Mouse (Mus musculus) lung, postnatal 10 days (tissue): ENCODE data around the gene Olfr1066.
A peak's percentile ranks its signal among the peaks of the same experiment; 100 is the strongest.
"Not testable (repeated sequence)": the region's sequence is repeated elsewhere in the genome, so short reads cannot be mapped to it uniquely, and the experiment has no call there.

ENCODE experiments used
- DNase-seq: peaks from one replicate; pipeline ENCODE4 v3.0.0; 2021

Olfr1066 gene

DNA sequence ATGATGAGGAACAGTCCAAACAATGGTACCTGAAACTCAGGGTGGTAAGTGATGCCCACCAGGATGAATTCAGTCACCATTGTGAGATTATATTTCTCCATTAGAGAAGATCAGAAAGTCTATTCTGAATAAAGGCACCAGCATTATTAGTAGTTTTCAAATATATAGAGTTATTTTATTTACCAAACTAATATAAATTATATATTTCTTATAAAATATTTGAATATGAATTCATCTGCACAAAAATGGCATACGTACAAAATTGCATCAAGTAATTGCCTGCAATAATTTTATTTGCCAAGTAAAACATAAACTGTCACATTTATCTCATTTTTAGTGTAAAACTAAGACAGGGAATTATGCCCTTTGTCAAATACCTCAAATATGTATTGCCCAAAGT, at the start of gene Olfr1066:
TSS of gene Olfr1066 (minus strand) at position 101 of the 400 bp plus-strand sequence.
- DNase-seq: no peak

DNA sequence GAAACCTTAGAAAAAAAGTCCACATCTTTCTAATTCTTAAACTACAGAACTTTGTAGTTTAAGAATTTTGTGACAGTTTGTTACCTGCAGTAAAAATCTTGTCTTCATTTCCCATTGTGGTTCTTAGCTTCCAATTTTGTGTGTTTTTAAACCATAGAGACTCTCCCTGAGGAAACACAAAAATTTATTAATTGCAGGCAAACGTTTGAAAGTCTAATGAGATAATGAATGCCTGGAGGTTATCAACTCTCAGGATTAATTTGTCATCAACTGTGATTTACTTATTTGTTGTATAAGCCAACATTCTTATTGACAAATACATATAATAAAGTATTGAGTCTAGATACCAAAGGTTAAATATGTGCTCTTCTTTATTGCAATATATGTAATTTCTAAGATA, 31.2 kb upstream of the Olfr1066 start, which contains the start of gene Olfr228:
TSS of gene Olfr228 (minus strand) at position 101 of the 400 bp plus-strand sequence.
- DNase-seq: no peak

DNA sequence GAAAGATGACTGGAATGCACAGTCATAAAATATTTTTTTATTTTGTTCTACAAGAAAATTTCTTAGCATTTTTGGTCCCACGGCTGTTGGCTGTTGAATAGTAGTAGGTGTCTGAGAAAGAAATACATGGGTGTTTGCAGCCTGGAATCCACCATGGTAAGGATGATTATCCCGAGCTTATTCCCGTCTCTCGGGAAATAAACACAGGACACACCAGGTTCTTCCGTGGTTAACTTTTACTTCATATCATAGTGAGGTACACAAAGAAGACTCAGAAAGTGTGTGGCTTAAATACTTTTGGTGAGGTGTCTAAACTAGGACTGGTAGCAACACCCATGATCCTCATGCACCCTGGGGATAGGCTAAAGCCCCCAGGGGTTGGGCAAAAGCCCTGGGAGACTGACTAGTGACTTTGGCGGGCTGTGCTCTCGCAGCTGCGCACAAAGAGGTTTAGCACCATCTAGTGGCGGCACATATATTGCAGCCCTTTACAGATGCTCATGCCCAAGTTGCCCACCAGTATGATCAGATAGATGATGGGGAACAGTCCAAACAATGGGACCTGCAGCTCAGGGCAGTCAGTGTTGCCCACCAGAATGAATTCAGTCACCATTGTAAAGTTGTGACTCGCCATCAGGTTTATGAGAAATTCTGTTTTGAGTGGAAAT, 8.5 kb upstream of the Olfr1066 start:
- peak; percentile 33 for DNase-seq

DNA sequence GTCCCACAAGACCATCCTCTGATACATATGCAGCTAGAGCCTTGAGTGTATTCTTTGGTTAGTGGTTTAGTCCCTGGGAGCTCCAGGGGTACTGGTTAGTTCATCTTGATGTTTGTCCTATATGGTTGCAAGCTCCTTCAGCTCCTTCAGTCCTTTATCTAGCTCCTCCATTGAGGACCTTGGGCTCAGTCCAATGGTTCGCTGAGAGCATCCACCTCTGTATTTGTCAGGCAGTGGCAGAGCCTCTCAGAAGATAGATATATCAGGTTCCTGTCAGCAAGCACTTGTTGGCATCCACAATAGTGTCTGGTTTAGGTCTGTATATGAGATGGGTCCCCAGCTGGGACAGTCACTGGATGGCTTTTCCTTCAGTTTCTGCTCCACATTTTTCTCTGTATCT, 4.4 kb upstream of the Olfr1066 start:
- no peak for DNase-seq

DNA sequence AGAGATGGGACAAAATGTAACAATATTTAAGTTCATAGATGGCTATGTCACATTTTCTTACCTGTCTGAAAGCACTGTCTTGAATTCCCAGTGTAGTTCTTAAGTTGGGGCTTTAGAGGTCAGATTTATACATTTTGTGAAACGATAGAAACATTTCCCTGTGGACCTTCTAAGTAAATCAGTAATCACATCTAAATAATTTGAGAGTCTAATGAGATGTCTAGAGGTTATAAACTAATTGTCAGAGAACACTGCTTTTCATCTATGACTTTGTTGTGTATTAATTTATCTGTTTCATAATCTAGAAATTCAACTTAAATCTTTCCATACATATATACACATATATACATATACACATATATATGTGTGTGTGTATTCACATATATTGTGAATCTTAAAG, 5.6 kb downstream of the Olfr1066 start, which contains the start of gene Olfr1065:
TSS of gene Olfr1065 (minus strand) at position 101 of the 400 bp plus-strand sequence.
- DNase-seq: not testable (repeated sequence)

DNA sequence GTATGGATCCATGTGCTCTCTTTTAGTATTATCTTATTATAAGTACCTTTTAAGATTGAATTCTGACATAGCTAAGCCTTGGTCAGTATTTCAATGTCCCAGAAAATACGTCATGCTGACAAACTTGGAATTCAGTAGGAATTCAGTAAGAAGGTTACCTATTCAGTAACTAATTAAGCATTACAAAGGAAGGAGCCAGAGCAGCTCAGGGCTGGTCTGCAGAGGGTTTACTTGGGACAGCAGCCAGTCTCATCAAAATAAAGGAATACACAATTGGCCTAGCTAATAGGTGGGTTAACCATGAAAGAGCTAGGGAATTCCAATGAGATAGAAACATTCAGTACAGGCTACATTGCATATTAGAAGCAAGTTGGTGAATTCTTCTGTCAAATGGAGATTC, 14.0 kb downstream of the Olfr1066 start:
- DNase-seq: not testable (repeated sequence)

DNA sequence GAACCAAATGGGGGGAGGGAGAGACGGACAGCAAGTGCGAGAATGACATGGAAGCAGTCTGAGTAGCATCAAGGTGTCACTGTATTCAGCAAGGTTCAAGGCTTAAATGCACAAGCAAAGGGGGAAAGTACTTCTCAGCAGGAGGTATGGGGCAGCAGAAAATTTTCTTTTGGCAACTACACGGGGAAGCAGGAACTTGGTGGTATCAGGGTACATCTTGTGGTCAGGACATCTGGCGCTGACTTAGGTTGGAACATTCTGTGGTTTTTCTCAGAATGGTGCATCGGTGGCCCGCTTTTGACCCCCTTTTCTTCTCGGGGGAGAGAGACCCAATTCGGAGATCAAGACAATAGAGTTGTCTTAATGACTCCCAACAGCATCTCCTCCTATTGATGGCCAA, 27.6 kb downstream of the Olfr1066 start:
- not testable (repeated sequence) for DNase-seq

DNA sequence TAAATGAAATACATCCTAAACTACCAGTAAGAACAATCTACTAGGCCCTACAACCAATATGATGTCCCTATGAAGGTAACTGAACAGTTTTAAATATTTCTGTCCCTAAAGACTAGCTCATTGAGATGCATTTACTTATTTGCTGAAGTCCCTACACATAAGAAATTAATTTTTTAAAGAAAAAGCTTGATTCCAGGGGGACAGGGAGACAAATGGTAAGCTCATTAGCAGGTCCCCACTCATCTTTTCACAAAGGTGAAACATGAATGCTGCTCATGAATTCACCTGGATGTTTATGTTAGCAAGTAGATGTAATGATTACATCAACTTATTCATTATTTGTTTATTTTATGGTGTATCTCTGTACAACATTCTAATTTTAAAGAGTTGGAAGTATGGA, 29.4 kb downstream of the Olfr1066 start, which contains the start of gene Olfr1062:
TSS of gene Olfr1062 (minus strand) at position 101 of the 400 bp plus-strand sequence.
- not testable (repeated sequence) for DNase-seq

DNA sequence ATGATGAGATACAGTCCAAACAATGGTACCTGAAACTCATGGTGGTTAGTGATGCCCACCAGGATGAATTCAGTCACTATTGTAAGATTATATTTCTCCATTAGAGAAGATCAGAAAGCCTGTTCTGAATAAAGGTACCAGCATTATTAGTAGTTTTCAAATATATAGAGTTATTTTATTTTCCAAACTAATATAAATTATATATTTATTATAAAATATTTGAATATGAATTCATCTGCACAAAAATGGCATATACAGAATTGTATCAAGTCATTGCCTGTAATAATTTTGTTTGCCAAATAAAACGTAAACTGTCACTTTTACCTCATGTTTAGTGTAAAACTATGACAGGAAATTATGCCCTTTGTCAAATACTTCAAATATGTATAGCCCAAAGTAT, 42.1 kb downstream of the Olfr1066 start, which contains the start of gene Olfr1061:
TSS of gene Olfr1061 (minus strand) at position 101 of the 400 bp plus-strand sequence.
- no peak for DNase-seq
